Mouse (Mus musculus): ENCODE results near the gene Cmip. TPM values are rescaled to one million over a fixed set of nuclear protein-coding genes. Genes with fewer than 3 reads are reported as not detected.

Gene Cmip
- polyA plus RNA-seq, 2 experiments from 2014 or later = 24.3 to 32.6 TPM

- no peak for ATAC-seq
Measured at GRCm38 (mm10) chr8:117428524-117429162, 171.8 kb downstream of the Cmip start.

DNA sequence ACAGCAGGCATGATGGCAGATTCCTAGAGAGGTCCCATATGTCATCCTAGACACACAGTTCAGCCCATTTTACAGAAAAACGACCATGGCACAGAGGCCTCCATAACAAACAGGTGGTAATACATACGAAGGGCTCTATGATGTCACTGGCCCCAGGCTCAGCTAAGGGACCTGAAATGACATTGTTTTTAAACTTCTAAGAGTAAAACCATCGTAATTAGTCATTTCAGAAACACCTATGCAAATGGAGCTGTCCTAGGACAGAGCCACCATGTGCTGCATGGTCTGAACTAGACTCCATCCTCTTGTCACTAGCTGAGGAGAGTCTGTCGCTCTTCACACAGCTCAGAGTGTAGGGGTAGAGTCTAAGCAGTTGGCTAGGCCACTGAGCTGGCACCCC, 173.8 kb downstream of the Cmip start:
- ATAC-seq = no peak

GRCm38 (mm10) chr8:117431554-117431953, 174.7 kb downstream of the Cmip start:
- ATAC-seq = no peak

GRCm38 (mm10) chr8:117432111-117432510, 175.2 kb downstream of the Cmip start:
- no peak for ATAC-seq

- no peak for ATAC-seq
Measured at GRCm38 (mm10) chr8:117433968-117434367, 177.1 kb downstream of the Cmip start.

- ATAC-seq = no peak
Measured at GRCm38 (mm10) chr8:117436786-117437185, 179.9 kb downstream of the Cmip start.

- no peak for ATAC-seq
Measured at GRCm38 (mm10) chr8:117437616-117438015, 180.8 kb downstream of the Cmip start.

DNA sequence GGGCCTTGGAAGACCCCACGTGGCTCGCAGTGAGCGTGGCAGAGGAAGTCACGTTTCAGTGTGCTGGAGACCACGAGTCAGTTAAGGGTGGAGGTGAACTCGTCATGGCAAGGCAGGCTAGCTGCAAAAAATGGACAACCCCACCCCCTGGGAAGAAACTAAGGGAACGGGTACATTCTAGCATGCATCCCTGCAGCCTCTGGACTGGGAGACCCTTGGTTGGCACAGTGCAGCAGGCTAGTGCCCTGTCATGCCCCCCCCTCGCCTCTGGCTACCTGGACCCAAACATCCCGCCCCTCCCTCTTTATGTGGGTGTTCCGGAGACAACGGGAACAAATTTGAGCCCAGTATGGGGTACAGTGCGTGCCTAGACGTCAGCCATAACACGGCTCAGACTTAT, 183.5 kb downstream of the Cmip start:
- no peak for ATAC-seq

- ATAC-seq = no peak
Measured at GRCm38 (mm10) chr8:117440759-117441158, 183.9 kb downstream of the Cmip start.

DNA sequence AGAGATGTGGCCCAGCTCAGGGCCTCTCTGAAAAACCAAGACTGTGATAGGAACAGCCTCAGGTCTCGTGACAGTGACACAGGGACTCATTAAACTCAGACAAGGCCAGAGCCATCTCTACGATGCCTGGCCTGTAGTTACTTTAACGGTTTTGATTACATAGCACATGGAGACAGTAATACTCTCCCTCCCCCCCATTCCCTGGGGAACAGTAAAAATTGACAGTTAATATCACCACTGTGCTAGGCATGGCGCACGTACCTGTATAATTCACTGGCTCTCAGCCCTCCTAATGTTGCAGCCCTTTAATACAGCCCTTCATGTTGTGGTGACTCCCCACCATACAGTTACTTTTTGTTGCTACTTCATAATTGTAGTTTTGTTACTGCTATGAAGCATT, 188.6 kb downstream of the Cmip start:
- no peak for ATAC-seq

DNA sequence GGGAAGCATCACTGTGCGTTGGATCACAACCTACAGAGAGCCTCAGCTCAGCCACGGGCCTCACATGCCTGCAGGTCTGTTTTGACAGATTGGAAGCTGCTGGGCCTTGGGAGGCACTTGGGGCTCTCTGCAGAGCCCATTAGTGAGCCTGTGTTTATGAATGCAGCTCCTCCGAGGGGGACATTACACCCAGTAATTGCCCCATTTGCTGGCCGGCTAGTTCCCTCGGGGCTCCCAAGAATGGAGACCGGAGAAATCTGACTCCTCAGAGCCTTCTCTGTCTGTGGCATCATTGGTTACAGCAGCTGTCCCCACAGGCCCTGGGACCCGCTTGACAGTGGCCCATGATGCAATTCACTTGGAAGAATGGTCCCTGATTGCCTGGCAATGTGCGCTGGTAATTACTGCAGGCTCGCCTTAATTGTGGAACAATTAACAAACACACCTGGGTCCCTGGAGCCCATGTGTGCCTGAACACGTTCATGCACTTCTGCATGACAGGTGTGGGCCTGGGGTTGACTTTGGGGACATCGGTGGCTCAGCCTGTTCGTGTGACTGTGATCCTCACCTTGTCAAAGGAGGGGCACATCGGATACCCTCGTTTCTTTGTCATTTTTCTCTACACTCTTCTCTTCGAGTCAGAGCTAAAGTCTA, 189.6 kb downstream of the Cmip start:
- no peak for ATAC-seq

GRCm38 (mm10) chr8:117451072-117451471, 194.2 kb downstream of the Cmip start:
- no peak for ATAC-seq

- no peak for ATAC-seq
Measured at GRCm38 (mm10) chr8:117453974-117454373, 197.1 kb downstream of the Cmip start.

GRCm38 (mm10) chr8:117454516-117455116, 197.8 kb downstream of the Cmip start:
- ATAC-seq = no peak

DNA sequence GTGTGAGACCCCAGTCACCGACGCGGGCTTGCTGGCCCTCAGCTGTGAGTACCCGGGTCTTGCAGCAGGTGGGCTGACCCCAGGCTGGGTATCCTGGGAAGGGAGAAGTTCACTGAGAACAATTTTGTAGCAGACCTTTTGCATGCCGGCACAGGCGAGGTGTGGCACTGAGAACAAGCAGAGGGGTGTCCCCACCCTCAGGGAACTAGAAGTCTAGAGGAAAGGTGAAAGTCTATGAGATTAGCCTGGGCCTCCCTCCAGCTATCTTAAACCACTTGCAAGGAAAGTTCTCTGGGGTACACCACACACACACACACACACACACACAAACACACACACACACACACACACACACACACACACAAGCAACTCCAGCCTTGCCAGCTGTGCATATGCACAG, 198.8 kb downstream of the Cmip start:
- ATAC-seq = no peak

- ATAC-seq = no peak
Measured at GRCm38 (mm10) chr8:117458440-117458839, 201.6 kb downstream of the Cmip start.

- no peak for ATAC-seq
Measured at GRCm38 (mm10) chr8:117462701-117463284, 205.9 kb downstream of the Cmip start.

DNA sequence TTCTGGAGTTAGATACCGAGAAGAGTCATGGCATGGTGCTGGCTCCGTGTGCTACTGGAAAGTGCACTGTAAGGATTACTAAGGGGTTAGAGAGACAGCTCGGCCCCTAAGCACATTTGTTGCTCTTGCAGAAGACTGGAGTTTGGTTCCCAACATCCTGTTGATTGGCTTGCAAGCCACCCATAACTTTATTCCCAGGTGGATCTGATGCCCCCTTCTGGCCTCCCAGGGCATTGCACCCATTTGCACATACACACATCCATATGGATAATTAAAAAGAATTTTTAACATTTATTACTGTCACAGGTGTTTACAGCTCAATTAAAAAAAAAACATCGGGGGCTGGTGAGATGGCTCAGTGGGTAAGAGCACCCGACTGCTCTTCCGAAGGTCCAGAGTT, 207.7 kb downstream of the Cmip start:
- ATAC-seq = no peak

DNA sequence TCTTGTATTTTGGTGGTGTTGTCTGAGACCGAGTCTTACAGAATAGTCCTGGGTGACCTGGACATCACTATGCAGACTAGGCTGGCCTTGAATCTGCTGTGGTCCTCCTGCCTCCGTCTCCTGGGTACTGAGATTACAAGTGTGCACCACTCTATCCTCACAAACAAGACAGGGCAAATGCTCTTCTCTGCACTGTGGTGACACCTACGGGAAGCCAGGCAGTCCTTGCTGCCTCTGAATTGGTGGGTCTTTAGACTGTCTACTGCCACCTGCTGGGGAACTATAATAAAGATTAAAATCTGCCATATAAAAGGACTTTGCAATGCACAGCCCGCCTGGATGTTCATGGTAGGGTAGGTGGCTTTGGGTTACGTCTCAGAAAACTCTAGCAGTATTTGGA, 208.4 kb downstream of the Cmip start:
- peak; percentile 83 for ATAC-seq

DNA sequence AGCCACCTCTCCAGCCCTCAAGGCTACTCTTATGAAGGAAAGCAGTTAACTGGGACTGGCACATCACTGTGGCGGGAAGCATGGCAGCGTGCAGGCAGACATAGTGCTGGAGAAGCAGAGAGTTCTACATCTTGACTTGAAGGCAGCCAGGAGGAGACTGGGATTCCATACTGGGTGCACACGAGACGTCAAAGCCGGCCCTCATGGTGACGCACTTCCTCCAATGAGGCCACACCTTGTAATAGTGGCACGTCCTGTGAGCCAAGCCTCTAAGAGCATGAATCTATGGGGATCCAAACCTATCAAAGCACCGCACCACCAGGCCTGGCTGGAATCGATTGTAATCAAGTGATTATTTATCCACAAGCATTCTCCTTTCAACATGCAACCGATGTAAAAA, 210.6 kb downstream of the Cmip start:
- no peak for ATAC-seq

DNA sequence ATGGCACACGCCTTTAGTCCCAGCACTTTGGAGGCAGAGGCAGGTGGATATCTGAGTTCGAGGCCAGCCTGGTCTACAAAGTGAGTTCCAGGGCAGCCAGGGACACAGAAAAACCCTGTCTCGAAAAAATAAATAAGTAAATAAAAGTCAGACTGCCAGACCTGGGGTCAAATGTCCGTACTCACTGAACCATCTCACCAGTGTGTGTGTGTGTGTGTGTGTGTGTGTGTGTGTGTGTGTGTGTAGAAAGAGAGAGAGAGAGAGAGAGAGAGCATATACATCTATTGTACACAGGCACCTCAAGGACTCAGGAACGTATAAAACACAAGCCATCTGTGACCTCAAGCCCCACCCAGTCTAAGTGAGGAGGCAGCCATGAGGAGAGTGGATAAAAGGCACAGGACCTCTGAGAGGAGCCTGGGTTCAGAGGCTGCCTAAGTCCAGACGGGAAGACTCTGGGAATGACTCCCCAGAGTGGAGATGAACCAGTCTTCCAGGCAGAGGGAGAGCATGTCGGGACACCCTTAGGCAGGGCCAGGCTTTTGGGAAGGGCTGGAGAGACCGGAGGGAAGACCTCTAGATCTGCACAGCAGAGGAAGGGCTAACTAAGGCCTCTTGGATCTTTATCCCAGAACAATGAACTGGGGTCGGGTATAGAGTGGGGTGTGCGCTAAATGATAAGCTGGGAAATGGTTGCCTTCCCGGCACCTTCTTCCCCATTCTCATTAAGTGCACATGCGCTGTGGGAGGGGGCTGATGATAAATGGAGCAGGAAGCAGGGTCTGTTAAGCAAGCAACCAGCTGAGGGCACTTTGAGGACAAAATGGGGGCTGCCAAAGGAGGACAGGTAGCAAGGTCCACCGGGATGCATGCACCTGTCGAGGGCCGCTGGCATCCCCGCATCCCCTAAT, 212.8 kb downstream of the Cmip start:
- no peak for ATAC-seq

- no peak for ATAC-seq
Measured at GRCm38 (mm10) chr8:117470342-117470781, 213.5 kb downstream of the Cmip start.

- peak; percentile 62 for ATAC-seq
Measured at GRCm38 (mm10) chr8:117471174-117471573, 214.3 kb downstream of the Cmip start.
